Mouse (Mus musculus): Measurements from ENCODE around the gene Traf3. TPM values are rescaled to one million over a fixed set of nuclear protein-coding genes. Genes with fewer than 3 reads are reported as not detected.

Gene Traf3
- polyA plus RNA-seq, 1 experiment = 20.2 TPM

DNA sequence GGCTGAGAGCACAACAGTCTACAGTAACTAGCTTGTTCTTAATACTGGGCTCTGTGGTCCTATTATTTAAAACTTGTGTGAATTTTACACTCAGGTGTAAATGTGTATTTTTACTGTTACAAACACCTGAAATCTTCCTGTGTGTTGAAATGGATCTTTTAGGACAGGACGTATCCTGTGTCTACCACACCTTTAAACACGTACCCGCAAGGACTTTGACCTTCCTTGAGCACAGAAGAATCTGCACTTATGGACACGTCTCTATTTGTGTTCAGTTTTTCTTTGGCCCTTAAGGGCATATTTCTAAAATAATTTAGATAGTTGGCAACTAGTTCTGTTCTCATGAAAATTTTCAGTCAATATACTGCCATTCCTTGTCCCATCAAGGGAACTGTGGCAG is 22.1 kb downstream of the Traf3 start:
- WGBS = 85% methylated on average over 4 of the region's 4 CpGs
- peaks cover under 1% of the 10 kb centered on the region; the same call in 1 of the 2 replicates for H3K4me1 ChIP-seq (ENCODE audit: control insufficient read depth, insufficient read depth, low read length)
- no peak overlapping the region for H3K4me3 ChIP-seq (replicated peaks; ENCODE audit: extremely low read depth, low read depth, low read length)
- TF ChIP-seq CTCF (IDR thresholded peaks at IDR 0.05; ENCODE audit: insufficient read depth, low read length) = no peak
- TF ChIP-seq POLR2A (IDR thresholded peaks at IDR 0.05; ENCODE audit: borderline replicate concordance, extremely low read depth, low read depth, low read length) = no peak
- DNase-seq = no peak

DNA sequence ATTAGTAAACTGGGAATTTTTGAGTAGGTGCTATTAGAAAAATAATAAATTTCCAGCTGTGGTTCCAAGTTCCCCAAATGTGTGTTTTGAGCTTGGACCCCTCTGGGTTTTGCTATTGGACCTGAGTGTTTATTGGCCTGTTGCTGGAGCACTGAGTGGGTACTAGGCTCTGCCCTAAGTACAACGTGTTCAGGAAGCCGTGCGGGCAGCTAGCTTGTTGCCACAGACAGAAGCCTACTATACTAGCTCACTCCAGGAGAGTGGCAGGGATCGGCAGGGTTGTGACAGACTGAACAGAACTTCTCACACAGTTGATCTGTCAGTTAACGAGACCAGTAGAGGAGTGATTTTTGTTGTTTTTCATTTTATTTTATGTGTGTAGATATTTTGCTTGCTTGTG is 24.2 kb downstream of the Traf3 start:
- TF ChIP-seq CTCF (IDR thresholded peaks at IDR 0.05; ENCODE audit: insufficient read depth, low read length) (no peak), POLR2A (IDR thresholded peaks at IDR 0.05; ENCODE audit: borderline replicate concordance, extremely low read depth, low read depth, low read length) (no peak)
- 80% methylated on average over 5 of the region's 5 CpGs for WGBS
- DNase-seq = no peak
- Histone ChIP-seq H3K4me3 (replicated peaks; ENCODE audit: extremely low read depth, low read depth, low read length) (no peak overlapping the region), H3K4me1 (ENCODE audit: control insufficient read depth, insufficient read depth, low read length) (peaks cover 2% of the 10 kb centered on the region; the same call in 1 of the 2 replicates)

DNA sequence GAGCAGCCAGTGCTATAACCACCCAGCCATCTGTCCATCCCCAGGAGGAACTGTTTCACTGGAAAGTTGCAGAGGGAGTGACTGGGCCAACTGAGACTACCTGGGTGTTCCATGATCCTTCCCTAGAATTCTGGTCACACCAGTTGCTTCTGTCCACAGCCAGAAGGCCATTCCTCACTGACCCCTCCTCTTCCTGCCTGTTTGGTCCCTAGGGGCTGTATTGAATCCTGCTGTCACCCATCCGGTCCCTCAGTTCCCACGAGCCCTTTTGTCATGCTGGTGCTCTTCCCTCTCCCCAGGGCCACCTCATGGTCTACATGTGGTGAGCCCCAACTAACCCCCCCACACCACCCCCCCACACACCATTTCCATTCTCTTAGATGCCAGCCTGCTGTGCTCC is 24.7 kb downstream of the Traf3 start:
- 65% methylated on average over 2 of the region's 2 CpGs for WGBS
- Histone ChIP-seq H3K4me1 (ENCODE audit: control insufficient read depth, insufficient read depth, low read length) (peaks cover 2% of the 10 kb centered on the region; the same call in 1 of the 2 replicates), H3K4me3 (replicated peaks; ENCODE audit: extremely low read depth, low read depth, low read length) (no peak overlapping the region)
- DNase-seq = no peak
- TF ChIP-seq CTCF (IDR thresholded peaks at IDR 0.05; ENCODE audit: insufficient read depth, low read length) (no peak), POLR2A (IDR thresholded peaks at IDR 0.05; ENCODE audit: borderline replicate concordance, extremely low read depth, low read depth, low read length) (no peak)

- no peak for DNase-seq
- no peak overlapping the region for H3K4me3 ChIP-seq (replicated peaks; ENCODE audit: extremely low read depth, low read depth, low read length)
- TF ChIP-seq CTCF (IDR thresholded peaks at IDR 0.05; ENCODE audit: insufficient read depth, low read length) (no peak), POLR2A (IDR thresholded peaks at IDR 0.05; ENCODE audit: borderline replicate concordance, extremely low read depth, low read depth, low read length) (no peak)
- WGBS = 71% methylated on average over 6 of the region's 6 CpGs
- H3K4me1 ChIP-seq (ENCODE audit: control insufficient read depth, insufficient read depth, low read length) = peaks cover 2% of the 10 kb centered on the region; the same call in 1 of the 2 replicates
These were observed 26.6 kb downstream of the Traf3 start for GRCm38 (mm10) chr12:111192777-111193176.

DNA sequence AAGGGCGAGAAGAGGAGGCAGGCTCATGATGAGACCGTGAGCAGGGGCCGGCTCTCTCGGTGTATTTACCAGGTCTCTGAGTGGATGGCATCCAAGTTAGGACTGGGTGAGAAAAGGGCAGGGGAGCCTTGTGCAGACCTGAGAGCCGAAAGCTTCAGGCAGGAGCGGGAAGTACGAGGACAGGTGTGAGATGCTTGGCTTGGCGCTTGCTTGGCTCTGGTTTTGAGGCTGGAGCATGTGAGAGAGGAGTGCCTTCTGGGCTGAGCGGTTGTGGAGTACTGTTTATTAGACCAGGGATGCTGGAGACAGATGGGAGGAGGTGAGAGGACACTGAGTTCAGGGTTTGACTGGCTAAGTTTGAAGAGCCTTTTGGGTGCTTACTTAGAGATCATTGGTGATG is 27.2 kb downstream of the Traf3 start:
- no peak for TF ChIP-seq CTCF (IDR thresholded peaks at IDR 0.05; ENCODE audit: insufficient read depth, low read length)
- TF ChIP-seq POLR2A (IDR thresholded peaks at IDR 0.05; ENCODE audit: borderline replicate concordance, extremely low read depth, low read depth, low read length) = no peak
- DNase-seq = no peak
- WGBS = 55% methylated on average over 9 of the region's 9 CpGs
- Histone ChIP-seq H3K4me1 (ENCODE audit: control insufficient read depth, insufficient read depth, low read length) (peaks cover 2% of the 10 kb centered on the region; the same call in 1 of the 2 replicates), H3K4me3 (replicated peaks; ENCODE audit: extremely low read depth, low read depth, low read length) (no peak overlapping the region)

- peaks cover 2% of the 10 kb centered on the region; the same call in 1 of the 2 replicates for H3K4me1 ChIP-seq (ENCODE audit: control insufficient read depth, insufficient read depth, low read length)
- H3K4me3 ChIP-seq (replicated peaks; ENCODE audit: extremely low read depth, low read depth, low read length) = no peak overlapping the region
- no peak for TF ChIP-seq POLR2A (IDR thresholded peaks at IDR 0.05; ENCODE audit: borderline replicate concordance, extremely low read depth, low read depth, low read length)
- no peak for TF ChIP-seq CTCF (IDR thresholded peaks at IDR 0.05; ENCODE audit: insufficient read depth, low read length)
- no peak for DNase-seq
- WGBS = 72% methylated on average over 4 of the region's 4 CpGs
These were observed 30.4 kb downstream of the Traf3 start for GRCm38 (mm10) chr12:111196548-111196947.

- no peak for DNase-seq
- 83% methylated on average over 10 of the region's 10 CpGs for WGBS
- H3K4me3 ChIP-seq (replicated peaks; ENCODE audit: extremely low read depth, low read depth, low read length) = no peak overlapping the region
- no peaks in the 10 kb centered on the region for H3K4me1 ChIP-seq (ENCODE audit: control insufficient read depth, insufficient read depth, low read length)
- TF ChIP-seq CTCF (IDR thresholded peaks at IDR 0.05; ENCODE audit: insufficient read depth, low read length) = no peak
These were observed 36.9 kb downstream of the Traf3 start for GRCm38 (mm10) chr12:111203076-111203475.

GRCm38 (mm10) chr12:111203945-111204344 is 37.8 kb downstream of the Traf3 start:
- TF ChIP-seq CTCF (IDR thresholded peaks at IDR 0.05; ENCODE audit: insufficient read depth, low read length) (no peak), POLR2A (IDR thresholded peaks at IDR 0.05; ENCODE audit: borderline replicate concordance, extremely low read depth, low read depth, low read length) (no peak)
- H3K4me1 ChIP-seq (ENCODE audit: control insufficient read depth, insufficient read depth, low read length) = no peaks in the 10 kb centered on the region
- no peak overlapping the region for H3K4me3 ChIP-seq (replicated peaks; ENCODE audit: extremely low read depth, low read depth, low read length)
- WGBS = 74% methylated on average over 3 of the region's 3 CpGs
- DNase-seq = no peak

DNA sequence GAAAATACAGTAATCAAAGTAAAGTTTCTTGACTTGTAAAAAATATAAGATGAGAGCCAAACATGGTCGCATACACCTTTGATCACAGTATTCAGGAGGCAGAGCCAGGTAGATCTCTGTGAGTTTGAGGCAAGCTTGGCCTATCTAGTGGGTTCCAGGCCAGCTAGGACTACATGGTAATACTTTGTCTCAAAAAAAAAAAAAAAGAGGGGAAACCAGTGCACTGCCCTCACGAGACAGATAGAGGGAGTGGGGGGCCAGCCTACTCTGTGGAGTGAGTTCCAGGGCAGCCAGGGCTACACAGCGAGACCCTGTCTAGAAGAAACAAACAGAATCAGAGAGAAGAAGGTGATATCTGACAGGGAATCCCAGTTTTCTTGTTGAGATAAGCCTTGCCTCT is 41.5 kb downstream of the Traf3 start:
- no peak for TF ChIP-seq POLR2A (IDR thresholded peaks at IDR 0.05; ENCODE audit: borderline replicate concordance, extremely low read depth, low read depth, low read length)
- TF ChIP-seq CTCF (IDR thresholded peaks at IDR 0.05; ENCODE audit: insufficient read depth, low read length) = no peak
- Histone ChIP-seq H3K4me3 (replicated peaks; ENCODE audit: extremely low read depth, low read depth, low read length) (no peak overlapping the region), H3K4me1 (ENCODE audit: control insufficient read depth, insufficient read depth, low read length) (no peaks in the 10 kb centered on the region)
- DNase-seq = no peak
- 86% methylated on average over 3 of the region's 3 CpGs for WGBS

DNA sequence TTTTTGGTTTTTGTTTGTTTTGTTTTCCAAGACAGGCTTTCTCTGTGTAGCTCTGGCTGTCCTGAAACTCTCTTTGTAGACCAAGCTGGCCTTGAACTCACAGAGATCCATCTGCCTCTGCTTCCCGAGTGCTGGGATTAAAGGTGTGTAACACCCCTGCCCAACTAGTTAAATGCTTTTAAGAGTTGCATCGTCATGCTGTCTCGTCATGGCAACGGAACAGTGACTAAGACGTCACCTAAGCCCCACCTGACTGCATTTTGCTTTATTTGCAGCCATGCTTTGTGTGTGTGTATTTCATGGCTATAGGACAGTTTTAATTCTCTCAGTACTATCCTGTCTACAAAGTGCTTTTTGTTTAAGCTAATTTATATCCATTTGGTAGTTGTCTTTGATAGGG is 45.6 kb downstream of the Traf3 start:
- Histone ChIP-seq H3K4me3 (replicated peaks; ENCODE audit: extremely low read depth, low read depth, low read length) (no peak overlapping the region), H3K4me1 (ENCODE audit: control insufficient read depth, insufficient read depth, low read length) (no peaks in the 10 kb centered on the region)
- 87% methylated on average over 5 of the region's 5 CpGs for WGBS
- no peak for DNase-seq
- no peak for TF ChIP-seq CTCF (IDR thresholded peaks at IDR 0.05; ENCODE audit: insufficient read depth, low read length)

Data from lung, adult 2 months (tissue).